Mouse (Mus musculus) midbrain, embryonic 15.5 days (tissue): Measurements from ENCODE around the gene Nrap. TPM values are rescaled to one million over a fixed set of nuclear protein-coding genes. Genes with fewer than 3 reads are reported as not detected.
"Not testable (repeated sequence)": the region's sequence is repeated elsewhere in the genome, so short reads cannot be mapped to it uniquely, and the experiment has no call there.

Experiments used
- ATAC-seq: fragments of 200-750 bp; cut with Nextera tagmentation; replicated peaks from 2 replicates; pipeline ENCODE4 v1.8.0; 2017; ENCODE audit warnings: moderate TSS enrichment
- H3K27ac ChIP-seq: fragments of 300-500 bp; sonication (generic); 2 replicates; pipeline ENCODE4 v1.5.1; 2015; ENCODE audit warnings: mild to moderate bottlenecking, inconsistent platforms
- H3K27me3 ChIP-seq: fragments of 300-500 bp; sonication (generic); replicated peaks from 2 replicates; pipeline ENCODE4 v1.6.1; 2015; ENCODE audit warnings: inconsistent platforms
- H3K36me3 ChIP-seq: fragments of 300-500 bp; sonication (generic); replicated peaks from 2 replicates; pipeline ENCODE4 v1.6.1; 2015; ENCODE audit warnings: inconsistent platforms
- H3K4me1 ChIP-seq: fragments of 300-500 bp; sonication (generic); 2 replicates; pipeline ENCODE4 v1.6.1; 2015; ENCODE audit warnings: inconsistent platforms
- H3K4me2 ChIP-seq: fragments of 300-500 bp; sonication (generic); 2 replicates; pipeline ENCODE4 v1.6.1; 2015; ENCODE audit warnings: inconsistent platforms, mild to moderate bottlenecking, moderate library complexity
- H3K4me3 ChIP-seq: fragments of 300-500 bp; sonication (generic); 2 replicates; pipeline ENCODE4 v1.5.1; 2015; ENCODE audit warnings: mild to moderate bottlenecking, inconsistent platforms
- H3K9ac ChIP-seq: fragments of 300-500 bp; sonication (generic); 2 replicates; pipeline ENCODE4 v1.6.1; 2015; ENCODE audit warnings: mild to moderate bottlenecking, inconsistent platforms
- H3K9me3 ChIP-seq: fragments of 300-500 bp; sonication (generic); 2 replicates; pipeline ENCODE4 v1.6.1; 2016; ENCODE audit warnings: inconsistent platforms
- WGBS: fragments of 180-500 bp; shearing (Covaris S2); methylation state at CpG from one replicate; pipeline ENCODE4 v1.1.7; 2015; ENCODE audit warnings: mixed read lengths; 5-methylcytosine and 5-hydroxymethylcytosine counted together
- polyA plus RNA-seq: library from polyadenylated mRNA; unstranded; fragments of >200 nt; fragmentation: Nextera tagmentation; extraction: Ambion mirVana; gene quantifications from 2 replicates; pipeline ENCODE4 v1.2.1, GENCODE M21; 2015

Nrap gene
- polyA plus RNA-seq, 1 experiment from 2014 or later = 0.49 TPM

DNA sequence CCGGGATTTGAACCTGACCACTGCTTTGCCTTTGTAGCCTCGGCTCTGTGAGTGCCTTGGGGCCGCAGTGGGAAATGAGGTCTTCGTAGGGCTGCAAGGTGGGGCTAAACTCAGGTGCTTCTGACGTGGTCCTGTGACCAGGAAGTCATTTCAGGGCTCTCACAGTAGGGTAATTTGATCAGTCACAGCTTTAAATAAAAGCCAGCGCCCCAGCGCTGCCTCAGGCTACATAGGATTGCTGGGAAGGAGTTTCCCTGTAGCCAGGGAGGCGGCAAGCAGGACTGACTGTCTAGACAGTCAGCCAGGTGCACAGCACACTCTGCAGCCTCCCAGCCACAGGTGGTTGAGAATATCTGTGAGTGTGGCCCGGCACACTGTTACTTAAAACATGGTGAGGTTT lies 29.6 kb upstream of the Nrap start:
- WGBS = 77% methylated on average over 9 of the region's 9 CpGs
- no peaks in the 10 kb centered on the region for H3K27me3 ChIP-seq
- no peaks in the 10 kb centered on the region for H3K9me3 ChIP-seq
- no peaks in the 10 kb centered on the region for H3K36me3 ChIP-seq
- H3K4me1 ChIP-seq = peaks cover 7% of the 10 kb centered on the region
- no peak overlapping the region for H3K4me2 ChIP-seq
- ATAC-seq = no peak
- H3K9ac ChIP-seq = no peak overlapping the region
- no peak overlapping the region for H3K27ac ChIP-seq
- no peak overlapping the region for H3K4me3 ChIP-seq

DNA sequence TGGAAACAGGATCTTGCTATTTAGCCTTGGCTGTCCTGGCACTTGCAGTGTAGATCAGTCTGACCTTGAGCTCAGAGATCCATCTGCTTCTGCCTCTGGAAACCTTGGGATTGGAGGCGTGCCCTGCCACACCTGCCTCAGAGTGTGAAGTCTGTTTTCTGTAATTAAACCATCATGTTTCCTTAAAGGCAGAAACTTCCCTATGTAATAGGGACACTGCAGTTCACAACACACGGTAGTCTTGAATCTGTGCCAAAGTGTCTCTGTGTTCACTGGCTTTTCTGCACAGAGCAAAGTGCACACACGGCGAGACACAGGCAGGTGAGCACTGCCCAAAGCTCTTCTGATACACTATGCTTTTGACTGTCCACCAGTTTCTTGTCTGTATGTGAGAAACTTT lies 28.6 kb upstream of the Nrap start:
- no peaks in the 10 kb centered on the region for H3K36me3 ChIP-seq
- no peak for ATAC-seq

DNA sequence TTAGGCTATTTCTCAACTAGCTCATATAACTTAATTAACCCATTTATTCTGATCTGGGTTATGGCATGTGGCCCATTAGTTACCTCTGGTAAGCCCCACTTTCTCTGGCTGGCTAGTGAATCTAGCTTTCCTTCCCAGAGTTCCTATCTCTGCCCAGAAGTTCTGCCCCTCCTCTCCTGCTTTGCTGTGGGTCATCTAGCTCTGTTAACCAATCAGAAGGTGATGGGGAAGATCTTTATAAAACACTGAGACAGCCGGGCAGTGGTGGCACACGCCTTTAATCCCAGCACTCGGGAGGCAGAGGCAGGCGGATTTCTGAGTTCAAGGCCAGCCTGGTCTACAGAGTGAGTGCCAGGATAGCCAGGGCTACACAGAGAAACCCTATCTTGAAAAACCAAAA lies 20.0 kb upstream of the Nrap start:
- H3K4me2 ChIP-seq, H3K4me3 ChIP-seq, H3K4me1 ChIP-seq, ATAC-seq, H3K27me3 ChIP-seq, H3K9me3 ChIP-seq, H3K27ac ChIP-seq, H3K36me3 ChIP-seq, H3K9ac ChIP-seq: not testable (repeated sequence)
- WGBS = 95% methylated on average over 4 of the region's 4 CpGs

More for the DNA sequence above, 28.6 kb upstream of the Nrap start:
- H3K4me3 ChIP-seq = no peak overlapping the region
- no peak overlapping the region for H3K9ac ChIP-seq
- no peaks in the 10 kb centered on the region for H3K9me3 ChIP-seq
- H3K4me2 ChIP-seq = no peak overlapping the region
- peaks cover 4% of the 10 kb centered on the region for H3K4me1 ChIP-seq
- WGBS = 92% methylated on average over 4 of the region's 4 CpGs
- no peak overlapping the region for H3K27ac ChIP-seq
- no peaks in the 10 kb centered on the region for H3K27me3 ChIP-seq

DNA sequence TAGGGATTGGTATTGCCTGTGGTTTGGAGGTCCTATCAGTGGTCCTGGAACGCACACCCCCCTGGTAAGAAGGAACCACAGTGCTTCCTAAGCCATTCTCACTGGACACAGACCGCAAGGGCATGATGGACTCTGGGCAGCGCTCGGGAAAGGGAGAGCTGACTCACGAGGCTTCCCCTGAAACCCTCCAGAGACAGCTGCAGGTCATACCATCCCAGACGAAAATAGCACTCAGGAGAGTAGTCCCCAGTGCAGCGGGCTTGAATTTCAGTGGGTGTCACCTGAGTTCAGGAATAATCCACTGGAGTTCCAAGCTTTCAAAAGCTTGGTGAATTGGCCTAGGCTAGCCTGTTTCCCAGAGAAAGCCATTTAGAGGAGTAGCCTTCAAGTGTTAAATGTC lies 16.7 kb upstream of the Nrap start:
- no peak for ATAC-seq
- H3K4me1 ChIP-seq = no peaks in the 10 kb centered on the region
- no peaks in the 10 kb centered on the region for H3K36me3 ChIP-seq
- no peaks in the 10 kb centered on the region for H3K9me3 ChIP-seq
- H3K27ac ChIP-seq = no peak overlapping the region
- H3K4me3 ChIP-seq = no peak overlapping the region
- no peak overlapping the region for H3K4me2 ChIP-seq
- no peak overlapping the region for H3K9ac ChIP-seq
- 95% methylated on average over 7 of the region's 7 CpGs for WGBS
- no peaks in the 10 kb centered on the region for H3K27me3 ChIP-seq

DNA sequence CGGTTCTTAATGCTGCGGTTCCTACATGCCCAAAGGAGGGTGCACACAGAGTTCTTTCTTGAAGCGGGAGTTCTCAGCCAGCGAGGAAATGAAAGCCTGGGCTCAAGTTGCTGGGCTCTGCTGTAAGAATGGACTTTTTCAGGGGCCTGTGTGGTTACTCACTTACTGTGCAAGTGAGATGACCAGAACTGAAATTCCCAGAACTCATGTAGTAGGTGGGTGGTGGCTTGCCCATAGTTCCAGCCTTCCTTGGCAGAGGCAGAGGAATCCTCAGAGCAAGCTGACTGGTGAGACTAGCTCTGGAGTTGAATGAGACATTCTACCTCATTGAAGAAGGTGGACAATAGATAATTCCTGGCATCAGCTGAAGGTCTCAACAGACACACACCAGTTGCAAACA lies 16.0 kb upstream of the Nrap start:
- 96% methylated on average over 4 of the region's 4 CpGs for WGBS

DNA sequence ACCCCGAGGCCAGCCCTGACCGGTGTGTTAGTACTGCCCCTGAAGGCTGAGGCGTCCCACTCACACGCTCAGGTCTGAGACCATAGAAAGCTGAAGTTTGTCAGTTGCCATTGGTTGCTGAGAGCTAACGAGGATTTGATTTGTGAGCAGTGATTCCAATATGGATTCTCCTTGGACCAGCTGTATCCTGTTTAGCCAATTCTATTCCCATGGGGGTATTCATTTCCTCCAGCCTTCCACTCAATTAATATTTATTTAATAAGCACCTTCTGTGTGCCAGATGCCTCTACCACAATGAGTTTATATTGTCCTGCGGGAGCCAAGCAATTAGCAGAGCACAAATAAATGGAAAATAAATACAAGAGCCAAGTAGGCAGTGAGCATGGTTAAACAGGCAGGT lies 12.0 kb upstream of the Nrap start:
- no peak for ATAC-seq
- H3K4me3 ChIP-seq = no peak overlapping the region
- WGBS = 72% methylated on average over 6 of the region's 6 CpGs

More for the DNA sequence above, 16.0 kb upstream of the Nrap start:
- H3K27ac ChIP-seq = no peak overlapping the region
- H3K36me3 ChIP-seq = no peaks in the 10 kb centered on the region
- no peak overlapping the region for H3K4me2 ChIP-seq
- no peaks in the 10 kb centered on the region for H3K4me1 ChIP-seq
- no peak overlapping the region for H3K4me3 ChIP-seq
- no peak overlapping the region for H3K9ac ChIP-seq
- H3K27me3 ChIP-seq = no peaks in the 10 kb centered on the region
- no peak for ATAC-seq
- no peaks in the 10 kb centered on the region for H3K9me3 ChIP-seq

DNA sequence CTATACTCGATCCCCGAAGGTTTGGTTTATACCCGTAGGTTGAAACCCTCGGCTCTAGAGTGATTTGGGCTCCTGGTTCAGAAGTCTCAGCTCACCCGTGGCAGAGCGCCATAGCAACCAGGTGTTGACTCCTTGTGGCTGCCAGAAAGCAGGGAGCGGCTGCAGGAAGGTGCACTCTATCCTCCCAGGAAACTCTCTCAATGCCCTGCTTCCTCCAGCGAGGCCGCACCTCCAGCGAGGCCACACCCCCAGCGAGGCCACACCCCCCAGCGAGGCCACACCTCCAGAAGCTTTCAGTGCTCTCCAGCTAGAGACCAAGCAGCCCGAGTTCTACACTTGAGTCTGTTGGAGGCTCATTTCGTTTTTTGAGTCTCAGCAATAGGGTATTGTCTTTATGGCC lies 10.4 kb upstream of the Nrap start:
- H3K36me3 ChIP-seq = no peaks in the 10 kb centered on the region
- no peak overlapping the region for H3K9ac ChIP-seq
- WGBS = 56% methylated on average over 14 of the region's 14 CpGs
- no peak for ATAC-seq
- H3K4me1 ChIP-seq = peaks cover 17% of the 10 kb centered on the region
- no peak overlapping the region for H3K4me2 ChIP-seq
- no peak overlapping the region for H3K27ac ChIP-seq
- peaks cover 12% of the 10 kb centered on the region for H3K27me3 ChIP-seq
- H3K4me3 ChIP-seq = no peak overlapping the region
- H3K9me3 ChIP-seq = no peaks in the 10 kb centered on the region

More for the DNA sequence above, 12.0 kb upstream of the Nrap start:
- Histone ChIP-seq H3K9ac (no peak overlapping the region), H3K4me2 (no peak overlapping the region), H3K9me3 (no peaks in the 10 kb centered on the region), H3K27me3 (no peaks in the 10 kb centered on the region), H3K4me1 (peaks cover 8% of the 10 kb centered on the region; the same call in 1 of the 2 replicates), H3K36me3 (no peaks in the 10 kb centered on the region), H3K27ac (no peak overlapping the region)

DNA sequence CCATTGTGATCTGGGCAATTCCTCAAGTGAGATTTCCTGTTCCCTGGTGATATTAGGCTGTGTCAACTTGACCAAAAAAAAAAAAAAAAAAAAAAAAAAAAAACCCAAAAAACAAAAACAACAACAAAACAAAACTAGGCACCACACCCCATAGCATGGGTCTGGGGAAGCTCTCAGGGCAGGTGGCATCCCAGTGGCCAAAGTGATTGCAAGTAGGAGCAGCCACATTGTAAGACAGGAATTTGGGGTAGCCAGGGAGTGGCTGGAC lies 8.6 kb upstream of the Nrap start:
- peaks cover 17% of the 10 kb centered on the region for H3K4me1 ChIP-seq
- no peak overlapping the region for H3K4me3 ChIP-seq
- peaks cover 19% of the 10 kb centered on the region for H3K27me3 ChIP-seq
- no peak overlapping the region for H3K27ac ChIP-seq
- H3K4me2 ChIP-seq = no peak overlapping the region
- no peaks in the 10 kb centered on the region for H3K9me3 ChIP-seq
- H3K9ac ChIP-seq = no peak overlapping the region
- no peak for ATAC-seq
- H3K36me3 ChIP-seq = no peaks in the 10 kb centered on the region

DNA sequence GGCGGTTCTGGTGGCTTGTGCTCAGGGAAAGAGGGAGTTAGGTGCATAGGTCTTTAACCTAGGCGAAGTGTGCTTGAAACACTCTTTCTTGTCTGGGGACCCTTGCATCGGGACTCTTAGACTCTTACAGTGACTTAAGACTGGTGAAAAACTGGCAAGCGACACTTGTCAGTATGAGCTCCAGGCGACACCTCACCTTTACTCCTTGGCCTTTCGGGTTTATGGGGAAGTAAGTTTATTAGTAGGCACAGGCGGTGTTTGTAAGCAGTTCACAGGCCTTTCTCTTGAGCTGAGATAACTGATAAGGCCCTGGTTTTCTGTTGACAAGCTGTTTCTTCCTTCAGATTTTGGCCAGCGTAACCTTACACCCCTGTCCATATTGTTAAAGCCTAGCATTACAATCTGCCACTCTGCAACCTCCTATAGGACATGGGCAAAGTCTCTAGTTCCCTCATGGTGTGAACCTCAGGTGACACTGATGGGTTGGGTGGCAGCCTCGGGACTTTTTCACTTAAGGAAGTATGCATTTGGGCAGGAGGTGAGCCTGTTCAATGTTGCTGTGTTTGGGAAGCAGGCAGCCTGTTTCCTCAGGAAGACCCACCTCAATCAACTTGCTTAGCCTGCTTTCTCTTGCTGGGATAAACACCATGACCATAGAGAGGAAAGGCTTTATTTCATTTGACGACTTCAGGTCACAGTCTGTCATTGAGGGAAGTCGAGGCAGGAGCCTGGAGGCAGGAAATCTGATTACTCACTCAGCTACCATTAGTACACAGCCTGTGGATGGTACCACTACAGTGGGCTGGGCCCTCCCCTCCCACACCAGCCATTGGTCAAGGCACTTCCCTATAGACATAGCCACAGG lies 8.1 kb upstream of the Nrap start:
- WGBS = 71% methylated on average over 11 of the region's 11 CpGs
- Histone ChIP-seq H3K9me3 (no peaks in the 10 kb centered on the region), H3K9ac (peak overlapping the region; percentile 64), H3K4me2 (peak overlapping the region; percentile 99), H3K27ac (peak overlapping the region; percentile 68), H3K36me3 (no peaks in the 10 kb centered on the region), H3K4me1 (peaks cover 17% of the 10 kb centered on the region), H3K4me3 (peak overlapping the region; percentile 81), H3K27me3 (peaks cover 19% of the 10 kb centered on the region)
- ATAC-seq = no peak

DNA sequence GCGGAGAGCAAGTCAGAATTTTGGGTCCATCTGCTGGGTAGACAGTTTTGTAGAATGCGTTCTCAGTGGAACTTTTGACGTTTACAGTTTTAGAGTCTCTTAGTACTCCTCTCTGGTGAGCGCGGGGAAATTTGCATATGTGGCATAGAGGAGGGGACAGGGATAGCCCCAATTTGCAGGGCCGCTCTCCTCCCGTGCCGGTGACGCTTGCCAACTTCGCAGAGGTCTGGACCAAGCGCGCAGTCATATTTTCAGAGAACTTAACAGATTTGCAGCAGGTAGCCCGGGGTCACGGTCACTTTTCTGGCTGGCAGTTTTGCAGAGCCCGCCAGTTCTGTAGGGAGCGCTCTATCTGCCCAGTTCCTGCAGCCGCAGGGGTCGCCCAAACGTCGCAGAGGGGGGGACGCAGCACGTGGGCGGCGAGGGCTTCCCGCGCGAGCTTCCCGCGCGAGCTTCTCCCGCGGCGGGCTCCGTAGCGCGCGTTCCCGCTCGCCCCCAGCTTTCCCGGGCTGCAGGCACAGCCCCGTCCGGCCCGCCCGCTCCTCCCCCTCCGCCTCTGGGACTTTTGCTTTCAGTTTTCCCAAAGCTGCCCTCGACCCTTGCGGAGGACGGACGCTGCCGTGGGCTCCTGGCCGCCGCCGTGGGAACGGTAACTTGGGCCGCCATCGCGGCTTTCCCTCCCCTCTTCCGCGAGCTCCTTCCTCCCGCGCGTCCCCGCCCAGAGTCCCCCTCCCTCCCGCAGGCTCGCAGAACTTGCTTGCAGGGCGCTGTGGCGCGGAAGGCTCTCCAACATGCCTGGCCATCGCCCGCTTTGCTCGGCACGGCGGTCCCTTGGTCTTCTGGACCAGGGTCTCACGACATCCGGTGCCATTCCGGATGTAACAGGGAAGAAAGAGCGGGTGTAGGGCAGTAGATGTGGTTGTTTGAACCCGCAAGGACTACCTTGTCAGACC lies 7.1 kb upstream of the Nrap start, which contains the start of gene Casp7:
Gene Casp7, plus strand, starts transcription at position 461 of the 953 bp plus-strand sequence.
- Histone ChIP-seq H3K9ac (peak within 1 kb of the TSS; percentile 64), H3K9me3 (no peaks in the 10 kb centered on the region), H3K4me2 (peak within 1 kb of the TSS; percentile 99), H3K4me1 (peaks cover 17% of the 10 kb centered on the region), H3K27ac (peak within 1 kb of the TSS; percentile 68), H3K4me3 (peak within 1 kb of the TSS; percentile 81), H3K36me3 (no peaks in the 10 kb centered on the region), H3K27me3 (peaks cover 19% of the 10 kb centered on the region)
- under 1% methylated on average over 78 of the region's 78 CpGs for WGBS
- peak; percentile 62 for ATAC-seq

DNA sequence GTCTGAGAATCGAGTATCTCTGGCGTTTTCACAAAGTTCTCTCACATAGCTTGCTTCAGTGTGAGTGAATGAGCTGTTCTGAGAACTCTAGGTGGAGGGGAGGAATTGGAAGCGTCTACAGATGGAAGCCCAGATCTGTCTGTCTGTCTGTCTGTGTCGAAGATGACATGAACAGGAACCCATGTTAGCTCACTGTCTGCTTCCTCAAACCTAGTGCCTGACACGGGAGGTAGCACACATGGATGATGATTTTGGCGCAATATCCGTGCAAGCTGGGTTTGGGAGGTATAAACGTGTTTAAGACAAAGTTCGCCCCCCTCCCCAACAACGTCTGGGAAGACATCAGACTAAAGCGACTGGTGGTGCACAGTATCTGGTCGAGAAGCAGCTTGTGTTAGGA lies 6.4 kb upstream of the Nrap start:
- no peak for ATAC-seq
- H3K27me3 ChIP-seq = peaks cover 19% of the 10 kb centered on the region
- no peak overlapping the region for H3K27ac ChIP-seq
- 42% methylated on average over 12 of the region's 12 CpGs for WGBS
- peak overlapping the region; percentile 99 for H3K4me2 ChIP-seq
- no peaks in the 10 kb centered on the region for H3K9me3 ChIP-seq
- peak overlapping the region; percentile 81 for H3K4me3 ChIP-seq
- no peak overlapping the region; the same call in 1 of the 2 replicates for H3K9ac ChIP-seq
- H3K4me1 ChIP-seq = peaks cover 17% of the 10 kb centered on the region
- H3K36me3 ChIP-seq = no peaks in the 10 kb centered on the region

DNA sequence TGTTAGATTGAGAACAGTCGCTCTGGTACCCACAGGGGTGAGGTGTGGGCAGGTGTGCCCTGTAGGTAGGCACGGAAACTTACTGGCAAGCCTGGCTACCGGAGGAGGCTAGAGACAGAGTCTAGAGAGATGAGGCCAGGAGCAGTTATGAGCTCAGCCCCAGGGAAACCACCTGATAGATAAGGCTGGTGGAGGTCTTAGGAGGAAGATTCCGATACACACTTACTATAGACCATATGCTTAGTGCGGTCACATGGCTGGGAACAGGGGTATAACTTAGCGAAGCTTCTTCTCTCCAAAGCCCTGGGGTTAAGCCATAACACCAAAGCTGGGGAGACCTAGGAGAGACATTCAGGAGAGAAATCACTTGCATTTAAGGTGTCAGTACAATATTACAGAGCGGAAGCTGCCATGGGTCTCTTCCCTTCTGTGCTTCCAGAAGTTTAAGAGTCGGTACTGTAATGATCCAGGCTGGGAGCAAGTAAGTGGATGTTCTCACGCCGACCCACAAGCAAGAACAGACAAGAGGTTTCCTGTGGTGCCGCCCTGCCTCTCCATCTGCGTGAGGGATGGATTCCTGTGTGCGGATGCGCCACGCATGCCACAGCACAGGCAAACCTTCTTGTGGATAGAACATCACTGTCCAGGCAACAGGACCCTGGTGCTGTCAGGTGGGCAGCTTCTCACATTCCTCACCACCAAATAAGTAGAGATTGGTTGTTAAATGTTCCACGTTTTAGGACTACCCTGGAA lies 5.5 kb upstream of the Nrap start:
- Histone ChIP-seq H3K4me2 (no peak overlapping the region), H3K4me3 (no peak overlapping the region), H3K27me3 (peaks cover 19% of the 10 kb centered on the region), H3K9ac (no peak overlapping the region), H3K4me1 (peaks cover 17% of the 10 kb centered on the region), H3K36me3 (no peaks in the 10 kb centered on the region), H3K27ac (no peak overlapping the region), H3K9me3 (no peaks in the 10 kb centered on the region)
- no peak for ATAC-seq
- WGBS = 89% methylated on average over 16 of the region's 16 CpGs
